29 mouse cellular contexts compared by ENCODE assay signal in genomic region chr7:29346212-29346611, GRCm38 (mm10). TPM values are rescaled to one million over a fixed set of nuclear protein-coding genes. Genes with fewer than 3 reads are reported as not detected.
DNase-seq lines count a peak whose midpoint lies in the region; ATAC-seq and TF ChIP-seq lines count a peak whose summit lies in the region.
"Had no signal": no experiment of that assay in that cellular context is flagged by ENCODE, and none has a peak within 500 bp of the region (broad histone marks: within the 10 kb centered on the region; RNA-seq: fewer than 3 reads in every experiment).

No protein-coding gene starts in this region.

- peaks cover 43% of the 10 kb centered on the region for H3K4me1 ChIP-seq in forebrain, embryonic 13.5 days
- H3K4me1 ChIP-seq in forebrain, embryonic 10.5 days, result peaks cover 22% of the 10 kb centered on the region
- H3K4me1 ChIP-seq in olfactory bulb, adult 2 months (ENCODE audit: control insufficient read depth, insufficient read depth, low read length), result peaks cover 76% of the 10 kb centered on the region
- H3K4me1 ChIP-seq: heart, embryonic 15.5 days; lung, embryonic 15.5 days; neural tube, embryonic 12.5 days had no signal

- H3K4me3 ChIP-seq in forebrain, embryonic 13.5 days, result no peak overlapping the region
- no peak overlapping the region for H3K4me3 ChIP-seq in forebrain, embryonic 10.5 days
- no peak overlapping the region for H3K4me3 ChIP-seq in left cerebral cortex, adult 2 months
- H3K4me3 ChIP-seq in olfactory bulb, adult 2 months (ENCODE audit: insufficient read depth, low read depth, low read length), result no peak overlapping the region
- H3K4me3 ChIP-seq: heart, embryonic 10.5 days; heart, embryonic 15.5 days; hindbrain, embryonic 12.5 days; limb, embryonic 12.5 days; liver, embryonic 15.5 days; lung, embryonic 15.5 days; midbrain, embryonic 10.5 days; neural tube, embryonic 12.5 days had no signal

- H3K36me3 ChIP-seq in forebrain, embryonic 13.5 days (ENCODE audit: poor library complexity, severe bottlenecking), result peaks cover 33% of the 10 kb centered on the region
- peaks cover 51% of the 10 kb centered on the region for H3K36me3 ChIP-seq in forebrain, embryonic 10.5 days (replicated peaks)
- H3K36me3 ChIP-seq: heart, embryonic 15.5 days had no signal

- H3K9me3 ChIP-seq in forebrain, embryonic 13.5 days (replicated peaks), result no peaks in the 10 kb centered on the region
- no peaks in the 10 kb centered on the region for H3K9me3 ChIP-seq in forebrain, embryonic 10.5 days
- H3K9me3 ChIP-seq: G1E; heart, embryonic 10.5 days; heart, embryonic 15.5 days; hindbrain, embryonic 12.5 days; limb, embryonic 12.5 days; liver, embryonic 15.5 days; lung, embryonic 15.5 days; midbrain, embryonic 10.5 days; neural tube, embryonic 12.5 days had no signal

- DNase-seq in forebrain, embryonic 10.5 days (ENCODE audit: extremely low spot score, low spot score), result no peak
- DNase-seq in left cerebral cortex, adult 2 months (ENCODE audit: extremely low spot score in 1 of 2, low spot score in 2 of 2), result no peak
- DNase-seq in left cerebral cortex, adult 8-10 months (ENCODE audit: low spot score in 2 of 2), result no peak
- peak; percentile 41 for DNase-seq in brain, embryonic 14.5 days (ENCODE audit: low read depth)
- DNase-seq in gastrocnemius, adult 8-10 months (ENCODE audit: low spot score in 2 of 2), result no peak
- DNase-seq: adrenal gland, postnatal 36 days; cerebellum, adult 8-10 months; cerebellum, postnatal 25 days; gastrocnemius, postnatal 14 days; heart, adult 11 months; kidney, adult 11 months; kidney, postnatal 25 days; thymus, adult 2 months; thymus, postnatal 36 days had no signal

- intact Hi-C loops in left cerebral cortex, adult 2 months (cut with DNase I), result no loop called here

- no peak for TF ChIP-seq POLR2A in brain, embryonic 14.5 days (IDR thresholded peaks at IDR 0.05; ENCODE audit: borderline replicate concordance, extremely low read depth, insufficient read depth, insufficient read length, poor library complexity, severe bottlenecking)
- no peak for TF ChIP-seq POLR2A in olfactory bulb, adult 2 months (IDR thresholded peaks at IDR 0.05; ENCODE audit: insufficient read depth, low read depth, low read length)

- H3K27me3 ChIP-seq in forebrain, embryonic 13.5 days, result no peaks in the 10 kb centered on the region
- no peaks in the 10 kb centered on the region for H3K27me3 ChIP-seq in forebrain, embryonic 10.5 days (ENCODE audit: poor library complexity, severe bottlenecking)
- H3K27me3 ChIP-seq: heart, embryonic 15.5 days; hindbrain, embryonic 12.5 days; limb, embryonic 12.5 days; liver, embryonic 15.5 days; lung, embryonic 15.5 days; neural tube, embryonic 12.5 days; Patski had no signal

- H3K4me2 ChIP-seq in forebrain, embryonic 13.5 days, result no peak overlapping the region
- H3K4me2 ChIP-seq: heart, embryonic 15.5 days; hindbrain, embryonic 12.5 days; limb, embryonic 12.5 days; liver, embryonic 15.5 days; lung, embryonic 15.5 days; neural tube, embryonic 12.5 days had no signal

- peak overlapping the region; percentile 44 for H3K27ac ChIP-seq in forebrain, embryonic 13.5 days
- no peak overlapping the region for H3K27ac ChIP-seq in forebrain, embryonic 10.5 days
- H3K27ac ChIP-seq in left cerebral cortex, adult 2 months, result peak overlapping the region; percentile 36; the same call in 1 of the 2 replicates
- peak overlapping the region; percentile 97 for H3K27ac ChIP-seq in olfactory bulb, adult 2 months (ENCODE audit: insufficient read depth, low read depth, low read length)
- H3K27ac ChIP-seq: heart, embryonic 10.5 days; heart, embryonic 15.5 days; hindbrain, embryonic 12.5 days; limb, embryonic 12.5 days; liver, embryonic 15.5 days; lung, embryonic 15.5 days; midbrain, embryonic 10.5 days; neural tube, embryonic 12.5 days had no signal

- no peak for ATAC-seq in forebrain, embryonic 13.5 days
- ATAC-seq: inflammation-experienced regulatory T-cells, adult 6 months; midbrain, embryonic 16.5 days; Patski had no signal

- WGBS in forebrain, embryonic 13.5 days, result 60% methylated on average over 3 of the region's 3 CpGs
- WGBS in forebrain, embryonic 10.5 days, result 72% methylated on average over 3 of the region's 3 CpGs
- WGBS in olfactory bulb, adult 2 months, result 37% methylated on average over 3 of the region's 3 CpGs

- no peak for TF ChIP-seq CTCF in left cerebral cortex, adult 2 months (IDR thresholded peaks at IDR 0.05)
- TF ChIP-seq CTCF in brain, embryonic 14.5 days (IDR thresholded peaks at IDR 0.05; ENCODE audit: borderline replicate concordance, extremely low read depth, insufficient read depth, insufficient read length), result no peak
- TF ChIP-seq CTCF in olfactory bulb, adult 2 months (IDR thresholded peaks at IDR 0.05; ENCODE audit: insufficient read depth, low read depth, low read length), result no peak

- H3K9ac ChIP-seq in forebrain, embryonic 13.5 days, result no peak overlapping the region
- H3K9ac ChIP-seq: heart, embryonic 15.5 days; hindbrain, embryonic 12.5 days; limb, embryonic 12.5 days; liver, embryonic 15.5 days; lung, embryonic 15.5 days; neural tube, embryonic 12.5 days had no signal

RNA-seq across cellular contexts. Expression of gene Dpf1, which starts 42.5 kb away (rescaled TPM):
- 165 and 182 TPM in 2 replicates for polyA plus RNA-seq in forebrain, embryonic 13.5 days (2015; fragmentation: Nextera tagmentation; extraction: Ambion mirVana)
- polyA plus RNA-seq in forebrain, embryonic 10.5 days (2016; fragmentation: Nextera tagmentation; extraction: Ambion mirVana), result 39.1 and 42.7 TPM in 2 replicates
- total RNA-seq in left cerebral cortex, adult 2 months (2021), result 100 to 1,000 TPM; 114 to 128 TPM
- 100 to 1,000 TPM in 2 of 4 experiments, 10 to 100 TPM in 2; 87.4 to 112 (median 99.7) TPM for total RNA-seq in left cerebral cortex, adult 8-10 months (2022)
- 111 and 157 TPM in 2 replicates for polyA plus RNA-seq in brain, embryonic 14.5 days (2012; rRNA removed)
- polyA plus RNA-seq in olfactory bulb, adult 2 months (2012; ENCODE audit: insufficient read depth, insufficient read length, low replicate concordance, missing spikeins), result not detected in 2 replicates
- 1 to 10 TPM in 3 of 4 experiments, under 1 TPM in 1; 0.92 to 4.5 (median 2.0) TPM for total RNA-seq in gastrocnemius, adult 8-10 months (2022)
- total RNA-seq: liver, adult 2 months had no signal

RNA-seq across cellular contexts. Expression of gene Ppp1r14a, which starts 57.1 kb away (rescaled TPM):
- polyA plus RNA-seq in forebrain, embryonic 13.5 days (2015; fragmentation: Nextera tagmentation; extraction: Ambion mirVana), result 14.9 and 17.2 TPM in 2 replicates
- 7.4 and 8.7 TPM in 2 replicates for polyA plus RNA-seq in forebrain, embryonic 10.5 days (2016; fragmentation: Nextera tagmentation; extraction: Ambion mirVana)
- total RNA-seq in left cerebral cortex, adult 2 months (2021), result 10 to 100 TPM; 15.1 to 18.2 TPM
- 10 to 100 TPM; 35.3 to 41.0 (median 39.8) TPM for total RNA-seq in left cerebral cortex, adult 8-10 months (2022)
- polyA plus RNA-seq in brain, embryonic 14.5 days (2012; rRNA removed), result 5.0 and 8.7 TPM in 2 replicates
- polyA plus RNA-seq in olfactory bulb, adult 2 months (2012; ENCODE audit: insufficient read depth, insufficient read length, low replicate concordance, missing spikeins), result not detected in 2 replicates
- total RNA-seq in gastrocnemius, adult 8-10 months (2022), result 1 to 10 TPM; 2.7 to 3.4 (median 3.0) TPM
- total RNA-seq: G1E had no signal
- polyA plus RNA-seq: inflammation-experienced regulatory T-cells, adult 6 months had no signal

Comparison
In these comparisons a context has a peak if more than half of its experiments do, and no peak if none do; other contexts are left out.
1. RNA of gene Dpf1, which starts 42.5 kb away (polyA plus RNA-seq): 165 to 182 TPM in forebrain, embryonic 13.5 days, 111 to 157 TPM in brain, embryonic 14.5 days and 39.1 to 42.7 TPM in forebrain, embryonic 10.5 days; not detected in olfactory bulb, adult 2 months; every median in the first group is over 10 times any median in the second.